Mouse (Mus musculus): ENCODE measurements around the gene Tmem200a.

GRCm38 (mm10) chr10:26114409-26114808, 35.6 kb upstream of the Tmem200a start:
- TF ChIP-seq POLR2A (IDR thresholded peaks at IDR 0.05; ENCODE audit: insufficient read depth, low read length) = no peak
- no peak for TF ChIP-seq CTCF (IDR thresholded peaks at IDR 0.05; ENCODE audit: low read depth, low read length)
